Mouse (Mus musculus): ENCODE measurements around the gene Kank3.

The Kank3 gene

GRCm38 (mm10) chr17:33844196-33844595 is 33.9 kb downstream of the Kank3 start:
- ATAC-seq (ENCODE audit: insufficient number of reproducible peaks, low FRiP score, low TSS enrichment): no peak

GRCm38 (mm10) chr17:33848139-33848538 is 37.8 kb downstream of the Kank3 start:
- no peak for ATAC-seq (ENCODE audit: insufficient number of reproducible peaks, low FRiP score, low TSS enrichment)

GRCm38 (mm10) chr17:33851331-33851730 is 41.0 kb downstream of the Kank3 start:
- ATAC-seq (ENCODE audit: insufficient number of reproducible peaks, low FRiP score, low TSS enrichment): no peak

GRCm38 (mm10) chr17:33857816-33858215 is 47.5 kb downstream of the Kank3 start:
- no peak for ATAC-seq (ENCODE audit: insufficient number of reproducible peaks, low FRiP score, low TSS enrichment)

- no peak for ATAC-seq (ENCODE audit: insufficient number of reproducible peaks, low FRiP score, low TSS enrichment)
Measured at GRCm38 (mm10) chr17:33865330-33866030, 55.2 kb downstream of the Kank3 start.

Data from cerebellum, adult (tissue).